Mouse (Mus musculus) neural tube, embryonic 13.5 days (tissue): Measurements from ENCODE around the gene Dusp12. TPM values are rescaled to one million over a fixed set of nuclear protein-coding genes. Genes with fewer than 3 reads are reported as not detected.

Source experiments
- ATAC-seq: fragments of 200-750 bp; cut with Nextera tagmentation; 2 replicates; pipeline ENCODE4 v1.8.0; 2017; ENCODE audit warnings: low read depth, mild to moderate bottlenecking, moderate TSS enrichment, moderate library complexity
- H3K27ac ChIP-seq: fragments of 300-500 bp; sonication (generic); replicated peaks from 2 replicates; pipeline ENCODE4 v1.5.1; 2015; ENCODE audit warnings: moderate library complexity, mild to moderate bottlenecking, inconsistent platforms
- H3K27me3 ChIP-seq: fragments of 300-500 bp; sonication (generic); 2 replicates; pipeline ENCODE4 v1.6.1; 2015; ENCODE audit warnings: mild to moderate bottlenecking, inconsistent platforms
- H3K36me3 ChIP-seq: fragments of 300-500 bp; sonication (generic); 2 replicates; pipeline ENCODE4 v1.6.1; 2015; ENCODE audit warnings: mild to moderate bottlenecking, inconsistent platforms
- H3K4me1 ChIP-seq: fragments of 300-500 bp; sonication (generic); replicated peaks from 2 replicates; pipeline ENCODE4 v1.6.1; 2015; ENCODE audit warnings: inconsistent platforms
- H3K4me2 ChIP-seq: fragments of 300-500 bp; sonication (generic); 2 replicates; pipeline ENCODE4 v1.6.1; 2015; ENCODE audit warnings: inconsistent platforms, mild to moderate bottlenecking, moderate library complexity
- H3K4me3 ChIP-seq: fragments of 300-500 bp; sonication (generic); 2 replicates; pipeline ENCODE4 v1.5.1; 2015; ENCODE audit warnings: mild to moderate bottlenecking, inconsistent platforms
- H3K9ac ChIP-seq: fragments of 300-500 bp; sonication (generic); 2 replicates; pipeline ENCODE4 v1.6.1; 2015; ENCODE audit warnings: moderate library complexity, mild to moderate bottlenecking, inconsistent platforms
- H3K9me3 ChIP-seq: fragments of 300-500 bp; sonication (generic); 2 replicates; pipeline ENCODE4 v1.6.1; 2016; ENCODE audit warnings: inconsistent platforms
- WGBS: fragments of 180-500 bp; shearing (Covaris S2); methylation state at CpG from one replicate; pipeline ENCODE4 v1.1.7; 2015; 5-methylcytosine and 5-hydroxymethylcytosine counted together
- polyA plus RNA-seq: library from polyadenylated mRNA; unstranded; fragments of >200 nt; fragmentation: Nextera tagmentation; extraction: Ambion mirVana; gene quantifications from 2 replicates; pipeline ENCODE4 v1.2.1, GENCODE M21; 2015

Gene Dusp12
- polyA plus RNA-seq = 39.5 and 45.3 TPM in 2 replicates

DNA sequence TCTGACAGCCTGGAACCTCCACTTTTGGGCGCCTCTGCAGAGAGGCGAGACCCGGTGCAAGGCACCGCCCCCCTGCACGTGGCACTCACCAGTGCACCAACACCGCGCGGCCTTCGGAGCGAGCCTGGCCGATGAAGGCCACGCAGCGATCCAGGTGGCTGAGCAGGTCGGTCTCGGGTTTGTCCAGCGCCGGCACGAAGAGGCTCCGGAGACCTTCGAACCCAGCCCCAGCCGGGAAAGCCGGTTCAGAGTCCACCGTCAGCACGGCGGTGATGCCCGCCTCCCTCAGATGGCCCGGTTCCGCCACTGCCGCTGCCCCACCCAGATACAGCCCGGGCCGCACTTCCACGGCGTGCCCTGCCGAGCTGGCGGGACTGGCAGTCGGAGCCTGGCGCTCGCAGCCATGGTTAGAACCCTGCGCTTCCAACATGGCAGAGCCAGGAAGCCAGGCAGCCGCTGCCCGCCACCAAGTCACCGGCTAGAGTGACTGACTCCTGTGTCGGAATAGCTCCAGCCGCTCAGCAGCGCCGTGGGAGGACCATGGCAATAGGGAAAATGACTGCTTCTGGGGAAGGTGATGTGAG, at the start of gene Dusp12, which contains the start of gene Gm26620:
Dusp12 (minus strand) TSS at position 563 of the 584 bp plus-strand sequence.
Gm26620 (plus strand) TSS at position 88 of the 584 bp plus-strand sequence.
- H3K9ac ChIP-seq = peak within 1 kb of the TSS; percentile 94
- peak within 1 kb of the TSS; percentile 91 for H3K27ac ChIP-seq
- H3K4me3 ChIP-seq = peak within 1 kb of the TSS; percentile 97
- peak; percentile 93 for ATAC-seq
- no peaks in the 10 kb centered on the region for H3K9me3 ChIP-seq
- H3K4me1 ChIP-seq = peaks cover 21% of the 10 kb centered on the region
- H3K27me3 ChIP-seq = no peaks in the 10 kb centered on the region
- 1% methylated on average over 46 of the region's 46 CpGs for whole genome bisulfite sequencing
- peak within 1 kb of the TSS; percentile 64 for H3K4me2 ChIP-seq
- peaks cover 17% of the 10 kb centered on the region for H3K36me3 ChIP-seq

DNA sequence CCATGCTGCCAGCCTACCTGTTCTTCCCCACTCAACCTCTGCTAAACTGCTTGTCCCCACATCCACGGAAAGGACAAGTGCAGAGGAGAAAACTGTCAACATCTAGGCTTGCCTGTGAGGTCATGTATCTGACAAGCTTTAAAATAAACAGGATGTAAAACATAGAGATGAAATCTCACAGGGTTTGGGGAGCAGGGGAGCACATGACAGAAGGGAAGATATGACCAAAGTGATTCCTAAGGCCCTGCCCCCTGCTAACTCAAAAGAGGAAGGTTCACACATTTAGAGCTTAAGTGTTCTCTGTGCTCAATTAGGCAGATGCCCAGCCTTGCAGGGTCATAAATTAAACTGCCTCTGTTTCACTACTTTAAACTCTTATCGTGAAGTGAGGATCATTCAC, 49.0 kb upstream of the Dusp12 start:
- 52% methylated on average over 2 of the region's 2 CpGs for WGBS

DNA sequence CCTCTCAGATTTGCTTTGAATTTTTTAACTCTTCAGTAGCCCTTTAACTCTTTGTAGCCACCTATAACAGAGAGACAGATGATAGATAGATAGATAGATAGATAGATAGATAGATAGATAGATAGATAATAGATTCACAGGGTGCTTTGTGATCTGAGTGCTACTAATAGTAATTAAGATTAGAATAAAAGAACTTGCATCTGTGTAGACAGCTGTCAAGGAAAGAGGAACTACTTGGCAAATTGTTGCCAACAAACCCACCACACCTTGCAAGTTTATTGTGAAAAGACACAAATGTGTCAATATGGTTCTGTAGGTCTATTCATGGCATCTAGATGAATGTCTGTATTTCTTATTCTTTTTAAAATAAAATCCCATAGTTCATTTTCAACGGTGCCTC, 48.6 kb upstream of the Dusp12 start:
- 81% methylated on average over 1 of the region's 1 CpGs for WGBS
- Histone ChIP-seq H3K27ac (no peak overlapping the region), H3K27me3 (no peaks in the 10 kb centered on the region), H3K9ac (no peak overlapping the region), H3K36me3 (no peaks in the 10 kb centered on the region), H3K4me1 (no peaks in the 10 kb centered on the region), H3K4me2 (no peak overlapping the region), H3K4me3 (no peak overlapping the region), H3K9me3 (no peaks in the 10 kb centered on the region)
- ATAC-seq = no peak

More for the DNA sequence above, 49.0 kb upstream of the Dusp12 start:
- no peak overlapping the region for H3K27ac ChIP-seq
- H3K27me3 ChIP-seq = no peaks in the 10 kb centered on the region
- H3K4me2 ChIP-seq = no peak overlapping the region
- ATAC-seq = no peak
- H3K4me3 ChIP-seq = no peak overlapping the region
- no peak overlapping the region for H3K9ac ChIP-seq
- no peaks in the 10 kb centered on the region for H3K4me1 ChIP-seq
- no peaks in the 10 kb centered on the region for H3K9me3 ChIP-seq
- H3K36me3 ChIP-seq = no peaks in the 10 kb centered on the region

DNA sequence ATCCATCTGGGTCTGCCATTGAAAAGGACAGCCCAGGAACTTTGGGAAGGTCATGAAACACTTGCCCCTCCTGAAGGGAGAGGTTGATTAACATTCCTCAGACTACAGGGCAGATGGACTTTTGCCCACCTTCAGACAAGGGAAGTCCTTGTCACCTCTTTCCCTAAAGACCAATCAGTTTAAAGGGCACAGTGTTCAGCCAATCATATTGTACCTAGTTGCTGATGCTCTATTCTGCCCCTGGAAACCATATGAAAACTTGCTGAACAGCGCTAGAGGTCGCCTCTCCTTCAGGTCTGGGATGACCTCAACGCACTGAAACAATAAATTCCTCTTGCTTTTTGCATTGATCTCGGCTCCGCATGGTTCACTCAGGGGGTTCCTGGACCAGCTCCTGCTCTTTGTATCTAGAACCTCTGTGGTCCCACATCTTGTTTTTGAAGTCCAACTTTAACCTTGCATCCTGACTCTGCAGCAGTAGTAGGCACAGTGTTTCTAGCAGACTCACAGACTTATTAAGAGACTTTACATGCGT, 48.1 kb upstream of the Dusp12 start:
- 75% methylated on average over 6 of the region's 6 CpGs for WGBS
- Histone ChIP-seq H3K4me3 (no peak overlapping the region), H3K9ac (no peak overlapping the region), H3K4me2 (no peak overlapping the region), H3K36me3 (no peaks in the 10 kb centered on the region), H3K9me3 (no peaks in the 10 kb centered on the region), H3K4me1 (no peaks in the 10 kb centered on the region), H3K27ac (no peak overlapping the region), H3K27me3 (no peaks in the 10 kb centered on the region)
- ATAC-seq = no peak

DNA sequence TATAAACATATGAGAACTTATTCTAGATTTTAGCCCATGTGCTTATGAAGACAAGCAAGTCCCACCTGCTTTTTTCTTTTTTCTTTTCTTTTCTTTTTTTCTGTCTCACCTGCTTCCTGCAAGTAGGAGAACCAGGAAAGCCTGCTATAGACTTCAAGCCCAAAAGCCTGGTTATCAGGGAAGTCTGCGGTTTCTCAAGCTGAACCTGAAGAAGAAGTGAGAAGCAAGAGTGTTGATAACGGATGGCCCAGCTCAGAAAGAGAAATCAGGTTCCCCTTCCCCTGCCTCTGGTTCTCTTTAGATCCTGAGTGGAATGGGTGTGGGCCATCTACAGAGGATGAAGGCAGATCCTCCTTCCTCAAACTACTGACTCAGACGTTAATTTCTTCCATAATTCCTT, 46.7 kb upstream of the Dusp12 start:
- WGBS = 80% methylated on average over 3 of the region's 3 CpGs
- H3K27me3 ChIP-seq = no peaks in the 10 kb centered on the region
- ATAC-seq = no peak
- H3K27ac ChIP-seq = no peak overlapping the region
- H3K36me3 ChIP-seq = no peaks in the 10 kb centered on the region
- no peak overlapping the region for H3K4me2 ChIP-seq
- no peaks in the 10 kb centered on the region for H3K9me3 ChIP-seq
- H3K9ac ChIP-seq = no peak overlapping the region
- no peak overlapping the region for H3K4me3 ChIP-seq
- H3K4me1 ChIP-seq = no peaks in the 10 kb centered on the region

DNA sequence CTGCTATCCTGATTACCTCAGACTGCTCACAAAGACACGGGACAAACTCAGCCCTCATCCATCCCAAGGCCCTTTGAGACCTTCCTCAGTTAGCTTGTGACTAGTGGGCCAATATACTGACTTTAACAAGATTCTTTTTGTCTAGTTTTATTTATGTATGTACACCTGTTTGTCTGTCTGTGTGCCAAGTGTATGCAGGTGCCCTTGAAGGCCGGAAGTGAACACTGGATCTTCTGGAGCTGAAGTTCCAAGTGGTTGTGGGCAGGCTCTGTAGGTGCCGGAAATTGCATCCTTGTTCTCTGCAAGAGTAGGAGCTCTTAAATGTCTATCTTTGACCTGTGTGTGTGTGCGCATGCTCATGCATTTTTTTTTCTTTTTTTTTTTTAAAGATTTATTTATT, 43.9 kb upstream of the Dusp12 start:
- no peak overlapping the region for H3K9ac ChIP-seq
- no peak for ATAC-seq
- H3K27ac ChIP-seq = no peak overlapping the region
- H3K4me3 ChIP-seq = no peak overlapping the region
- H3K27me3 ChIP-seq = no peaks in the 10 kb centered on the region
- no peaks in the 10 kb centered on the region for H3K36me3 ChIP-seq
- H3K9me3 ChIP-seq = no peaks in the 10 kb centered on the region
- no peaks in the 10 kb centered on the region for H3K4me1 ChIP-seq
- 92% methylated on average over 4 of the region's 4 CpGs for WGBS
- H3K4me2 ChIP-seq = no peak overlapping the region

DNA sequence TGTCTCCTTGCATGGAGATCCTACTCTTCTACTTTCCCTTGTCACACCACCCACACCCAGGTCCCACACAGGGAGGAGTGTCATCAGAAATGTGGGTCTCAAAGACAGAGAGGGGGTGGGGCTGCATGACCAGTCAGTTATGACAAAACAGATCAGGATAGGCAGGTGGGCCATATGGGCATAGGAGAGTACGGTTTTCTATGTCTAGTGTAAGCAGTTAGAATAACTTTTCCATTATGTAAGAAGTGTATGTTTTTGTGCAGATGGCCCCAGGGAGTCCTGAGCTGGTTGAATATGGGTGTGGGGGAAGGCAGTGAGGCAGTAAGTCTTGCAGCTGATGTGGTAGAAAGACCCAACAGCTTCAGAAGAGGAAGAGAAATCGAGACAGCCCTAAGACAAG, 43.1 kb upstream of the Dusp12 start:
- 76% methylated on average over 2 of the region's 2 CpGs for WGBS
- Histone ChIP-seq H3K9ac (no peak overlapping the region), H3K4me2 (no peak overlapping the region), H3K4me3 (no peak overlapping the region), H3K36me3 (no peaks in the 10 kb centered on the region), H3K9me3 (no peaks in the 10 kb centered on the region), H3K27ac (no peak overlapping the region), H3K4me1 (no peaks in the 10 kb centered on the region), H3K27me3 (no peaks in the 10 kb centered on the region)
- ATAC-seq = no peak

DNA sequence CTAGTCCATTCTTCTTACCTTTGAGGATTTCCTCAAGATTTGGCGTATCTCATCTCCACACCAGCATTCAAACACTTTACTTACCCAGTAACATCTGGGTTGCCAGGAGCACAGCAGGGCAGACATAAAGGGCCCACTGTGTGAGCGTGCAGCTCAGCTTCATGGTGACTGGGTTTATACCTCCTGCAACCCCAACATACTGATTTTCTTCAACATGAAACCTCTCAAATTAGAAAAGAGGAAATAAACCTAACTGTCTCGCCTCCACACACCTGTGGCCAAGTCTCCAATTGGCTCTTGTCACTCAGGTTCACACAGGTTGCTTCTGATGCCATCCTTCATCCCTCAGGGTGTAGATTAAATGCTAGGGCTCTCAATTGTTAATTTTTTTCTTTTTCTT, 42.0 kb upstream of the Dusp12 start, which contains the start of gene Fcrla:
Fcrla (minus strand) TSS at position 206 of the 400 bp plus-strand sequence.
- Histone ChIP-seq H3K4me3 (no peak within 1 kb of the TSS), H3K9me3 (no peaks in the 10 kb centered on the region), H3K36me3 (no peaks in the 10 kb centered on the region), H3K9ac (no peak within 1 kb of the TSS), H3K27me3 (no peaks in the 10 kb centered on the region), H3K4me2 (no peak within 1 kb of the TSS), H3K27ac (no peak within 1 kb of the TSS), H3K4me1 (no peaks in the 10 kb centered on the region)
- 83% methylated on average over 3 of the region's 3 CpGs for WGBS
- ATAC-seq = no peak

DNA sequence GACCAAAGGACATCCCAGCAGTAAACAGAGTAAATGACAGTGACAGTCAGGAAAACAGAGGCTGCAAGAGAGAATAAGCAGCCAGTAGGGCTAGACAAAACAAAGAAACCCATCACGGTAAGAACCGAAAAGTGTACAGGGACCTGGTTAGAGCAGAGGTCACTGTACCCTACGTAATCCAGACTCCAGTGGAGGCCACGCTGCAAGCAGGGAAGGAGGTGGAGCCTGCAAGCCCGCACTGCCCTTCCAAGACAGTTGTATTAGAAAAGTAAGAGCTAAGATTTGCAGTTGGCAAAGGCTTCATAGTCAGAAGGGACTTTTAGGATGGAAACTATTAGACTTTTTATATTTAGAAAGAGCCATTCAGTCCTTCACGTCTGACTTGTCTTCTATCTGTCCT, 41.6 kb upstream of the Dusp12 start:
- ATAC-seq = no peak
- H3K4me2 ChIP-seq = no peak overlapping the region

DNA sequence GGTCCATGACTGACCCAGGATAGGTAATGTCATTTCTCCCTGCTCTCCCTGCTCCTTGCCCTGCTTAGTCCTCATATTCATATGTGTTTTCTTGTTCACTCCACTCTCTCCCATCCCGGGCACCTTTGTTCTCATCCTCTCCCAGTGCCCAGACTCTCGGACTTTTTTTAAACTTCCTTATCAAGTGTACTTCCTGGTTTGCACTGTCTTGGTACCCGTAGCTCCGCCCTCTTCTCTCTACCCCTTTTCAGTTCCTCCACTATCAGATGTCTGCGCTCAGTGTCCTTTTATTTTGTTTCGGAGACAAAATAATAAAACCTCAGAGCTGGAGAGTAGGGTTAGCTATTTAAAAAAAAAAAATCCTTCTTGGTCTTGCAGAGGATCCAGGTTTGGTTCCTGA, 39.1 kb upstream of the Dusp12 start:
- no peak overlapping the region for H3K9ac ChIP-seq
- H3K4me2 ChIP-seq = no peak overlapping the region
- no peaks in the 10 kb centered on the region for H3K27me3 ChIP-seq
- no peak overlapping the region for H3K4me3 ChIP-seq
- H3K9me3 ChIP-seq = no peaks in the 10 kb centered on the region
- H3K27ac ChIP-seq = no peak overlapping the region
- H3K36me3 ChIP-seq = no peaks in the 10 kb centered on the region
- WGBS = 86% methylated on average over 6 of the region's 6 CpGs
- H3K4me1 ChIP-seq = no peaks in the 10 kb centered on the region
- no peak for ATAC-seq

More for the DNA sequence above, 41.6 kb upstream of the Dusp12 start:
- H3K4me3 ChIP-seq = no peak overlapping the region
- no peaks in the 10 kb centered on the region for H3K9me3 ChIP-seq
- no peaks in the 10 kb centered on the region for H3K36me3 ChIP-seq
- H3K9ac ChIP-seq = no peak overlapping the region
- H3K27ac ChIP-seq = no peak overlapping the region
- H3K4me1 ChIP-seq = no peaks in the 10 kb centered on the region
- H3K27me3 ChIP-seq = no peaks in the 10 kb centered on the region
- WGBS = 64% methylated on average over 6 of the region's 6 CpGs

DNA sequence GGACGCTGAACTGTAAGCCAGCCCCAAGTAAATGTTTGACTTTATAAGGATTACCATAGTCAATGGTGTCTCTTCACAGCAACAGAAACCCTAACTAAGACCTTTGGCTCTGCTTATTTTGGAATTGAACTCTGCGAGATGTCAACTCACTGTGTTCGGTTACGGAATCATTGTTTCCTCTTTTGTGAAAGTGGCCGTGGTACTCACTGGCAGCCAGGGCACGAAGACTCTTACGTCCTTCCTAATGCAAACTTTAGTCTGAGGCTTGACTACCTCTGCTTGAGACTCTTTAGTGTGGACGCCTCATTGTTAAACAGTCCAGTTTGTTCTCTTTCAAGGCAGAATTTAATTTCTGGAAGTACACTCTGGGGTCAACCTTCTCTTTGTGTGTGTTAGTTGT, 34.0 kb upstream of the Dusp12 start:
- no peaks in the 10 kb centered on the region for H3K27me3 ChIP-seq
- WGBS = 91% methylated on average over 8 of the region's 8 CpGs
- ATAC-seq = no peak

DNA sequence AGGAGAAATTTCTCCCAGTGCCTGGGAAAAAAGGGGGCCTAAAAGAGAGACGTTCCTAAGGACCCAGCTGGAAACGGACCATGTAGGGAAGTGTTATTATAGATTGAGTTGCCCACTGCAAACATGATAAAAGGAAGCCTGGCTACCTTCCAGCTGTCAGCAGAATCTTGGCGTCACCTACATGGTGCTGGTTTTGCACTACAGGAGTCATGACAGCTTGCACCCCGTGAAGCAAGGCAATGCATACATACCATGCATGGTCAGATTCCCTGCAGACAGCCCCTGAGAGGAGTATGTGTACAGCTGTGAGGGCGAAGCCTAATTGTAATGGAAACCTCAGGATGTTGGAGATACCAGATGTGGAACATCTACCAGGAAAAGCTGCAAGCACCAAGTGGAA, 30.3 kb upstream of the Dusp12 start:
- H3K9me3 ChIP-seq = no peaks in the 10 kb centered on the region
- H3K4me3 ChIP-seq = no peak overlapping the region
- no peak for ATAC-seq
- no peaks in the 10 kb centered on the region for H3K4me1 ChIP-seq
- 75% methylated on average over 5 of the region's 5 CpGs for WGBS
- H3K27ac ChIP-seq = no peak overlapping the region
- no peak overlapping the region for H3K9ac ChIP-seq
- H3K4me2 ChIP-seq = no peak overlapping the region
- H3K27me3 ChIP-seq = peaks cover 4% of the 10 kb centered on the region; the same call in 1 of the 2 replicates
- no peaks in the 10 kb centered on the region for H3K36me3 ChIP-seq

More for the DNA sequence above, 34.0 kb upstream of the Dusp12 start:
- Histone ChIP-seq H3K4me3 (no peak overlapping the region), H3K4me2 (no peak overlapping the region), H3K27ac (no peak overlapping the region), H3K9me3 (no peaks in the 10 kb centered on the region), H3K9ac (no peak overlapping the region), H3K4me1 (no peaks in the 10 kb centered on the region), H3K36me3 (no peaks in the 10 kb centered on the region)
